Mouse (Mus musculus): ENCODE measurements around the gene Pgpep1.

Gene Pgpep1

DNA sequence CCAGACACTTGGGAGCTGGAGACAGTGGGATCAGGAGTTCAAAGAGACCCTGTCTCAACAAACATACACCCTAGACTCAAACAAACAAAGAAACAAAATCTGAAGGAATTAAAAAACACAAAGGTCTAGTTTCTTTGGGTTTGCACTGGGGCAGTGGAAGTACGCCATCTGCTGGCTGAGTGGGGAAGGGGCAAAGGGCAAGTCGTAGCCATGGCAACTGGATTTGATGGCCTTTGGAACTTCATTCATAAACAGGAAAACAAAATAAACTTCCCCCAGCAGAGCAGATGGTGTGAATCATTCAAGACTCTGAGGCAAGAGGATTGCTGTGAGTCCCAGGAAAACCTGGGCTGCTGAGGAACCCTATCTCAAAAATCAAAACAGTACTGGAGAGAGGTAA lies 7.0 kb downstream of the Pgpep1 start:
- TF ChIP-seq POU5F1 (IDR thresholded peaks at IDR 0.05; ENCODE audit: borderline replicate concordance, low read length), result no peak
- TF ChIP-seq CTCF (conservative IDR thresholded peaks at IDR 0.05; ENCODE audit: low read length), result peak; percentile 99
- no peak for TF ChIP-seq NANOG (IDR thresholded peaks at IDR 0.05; ENCODE audit: borderline replicate concordance, low read length)
- Histone ChIP-seq H3K36me3 (ENCODE audit: insufficient read depth, low read length) (peaks cover 82% of the 10 kb centered on the region), H3K27me3 (ENCODE audit: insufficient read depth, low read length) (no peaks in the 10 kb centered on the region), H3K4me3 (replicated peaks; ENCODE audit: low read length) (no peak overlapping the region), H3K9me3 (ENCODE audit: low read length) (no peaks in the 10 kb centered on the region), H3K4me1 (replicated peaks; ENCODE audit: low read depth, low read length) (peaks cover 87% of the 10 kb centered on the region)

DNA sequence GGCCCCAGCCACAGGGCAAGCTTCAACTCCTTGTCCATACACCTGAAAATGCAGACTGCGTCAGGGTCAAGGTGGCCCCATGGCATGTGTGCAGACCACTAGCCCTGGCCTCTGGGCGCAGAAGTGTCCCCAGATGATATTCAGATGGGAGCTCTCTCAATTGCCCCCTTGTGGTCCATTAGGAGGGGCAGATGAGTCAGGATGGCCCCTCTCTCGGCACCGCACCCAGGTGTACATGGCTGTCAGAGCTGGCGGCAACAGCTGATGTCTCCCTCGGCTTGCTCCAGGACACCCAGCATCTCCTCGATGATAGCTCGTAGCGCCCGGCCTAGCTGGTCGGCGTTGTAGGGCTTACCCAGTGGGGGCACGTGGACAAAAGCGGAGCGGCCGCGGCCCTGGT lies 9.8 kb downstream of the Pgpep1 start:
- H3K36me3 ChIP-seq (ENCODE audit: insufficient read depth, low read length), result peaks cover 56% of the 10 kb centered on the region
- H3K4me3 ChIP-seq (replicated peaks; ENCODE audit: low read length), result peak overlapping the region; percentile 68
- TF ChIP-seq CTCF (conservative IDR thresholded peaks at IDR 0.05; ENCODE audit: low read length), result no peak
- no peak for TF ChIP-seq POU5F1 (IDR thresholded peaks at IDR 0.05; ENCODE audit: borderline replicate concordance, low read length)
- no peak for TF ChIP-seq NANOG (IDR thresholded peaks at IDR 0.05; ENCODE audit: borderline replicate concordance, low read length)
- H3K27me3 ChIP-seq (ENCODE audit: insufficient read depth, low read length), result no peaks in the 10 kb centered on the region
- peaks cover 86% of the 10 kb centered on the region for H3K4me1 ChIP-seq (replicated peaks; ENCODE audit: low read depth, low read length)
- H3K9me3 ChIP-seq (ENCODE audit: low read length), result no peaks in the 10 kb centered on the region

DNA sequence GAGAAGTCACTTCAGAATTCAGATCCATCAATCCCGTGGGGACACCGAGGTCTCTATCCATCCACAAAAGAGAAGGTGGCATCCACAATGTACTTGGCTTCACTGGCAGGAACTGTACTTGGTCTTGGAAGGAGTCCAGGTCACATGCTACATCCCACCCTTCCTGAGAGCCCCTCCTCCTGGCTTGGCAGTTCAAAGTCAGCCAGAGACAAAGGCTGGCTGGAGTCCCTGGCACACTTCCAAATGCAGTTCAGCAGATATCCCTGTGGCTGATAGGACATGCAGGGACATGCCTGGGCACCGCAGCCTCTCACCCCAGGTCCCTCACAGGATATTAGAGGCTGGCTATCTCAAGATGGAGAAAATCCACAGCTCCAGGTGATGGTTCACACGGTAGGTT lies 10.9 kb downstream of the Pgpep1 start:
- H3K4me3 ChIP-seq (replicated peaks; ENCODE audit: low read length), result peak overlapping the region; percentile 68
- TF ChIP-seq CTCF (conservative IDR thresholded peaks at IDR 0.05; ENCODE audit: low read length), result no peak
- no peak for TF ChIP-seq NANOG (IDR thresholded peaks at IDR 0.05; ENCODE audit: borderline replicate concordance, low read length)
- TF ChIP-seq POU5F1 (IDR thresholded peaks at IDR 0.05; ENCODE audit: borderline replicate concordance, low read length), result no peak
- H3K36me3 ChIP-seq (ENCODE audit: insufficient read depth, low read length), result peaks cover 46% of the 10 kb centered on the region

DNA sequence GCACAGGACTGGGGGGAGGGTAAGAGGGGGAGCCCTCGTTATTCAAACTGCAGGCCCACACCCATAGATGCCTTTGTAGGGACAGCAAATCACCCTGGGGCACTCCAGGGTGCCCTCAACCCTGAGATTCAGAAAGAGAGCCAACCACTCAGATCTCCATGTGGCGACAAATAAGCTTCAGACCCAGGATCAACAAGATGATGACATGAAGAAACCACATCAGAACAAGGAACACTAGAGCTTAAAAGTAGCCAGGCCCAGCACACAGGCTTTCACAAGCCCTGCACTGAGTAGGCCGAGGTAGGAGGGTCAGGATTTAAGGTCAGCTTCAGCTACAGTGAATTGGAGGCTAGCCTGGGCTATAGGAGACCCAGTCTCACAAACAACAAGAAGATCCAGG lies 11.3 kb downstream of the Pgpep1 start:
- H3K4me3 ChIP-seq (replicated peaks; ENCODE audit: low read length), result peak overlapping the region; percentile 68
- no peaks in the 10 kb centered on the region for H3K27me3 ChIP-seq (ENCODE audit: insufficient read depth, low read length)
- H3K36me3 ChIP-seq (ENCODE audit: insufficient read depth, low read length), result peaks cover 43% of the 10 kb centered on the region
- no peaks in the 10 kb centered on the region for H3K9me3 ChIP-seq (ENCODE audit: low read length)
- H3K4me1 ChIP-seq (replicated peaks; ENCODE audit: low read depth, low read length), result peaks cover 89% of the 10 kb centered on the region
- TF ChIP-seq POU5F1 (IDR thresholded peaks at IDR 0.05; ENCODE audit: borderline replicate concordance, low read length) (no peak), NANOG (IDR thresholded peaks at IDR 0.05; ENCODE audit: borderline replicate concordance, low read length) (no peak), CTCF (conservative IDR thresholded peaks at IDR 0.05; ENCODE audit: low read length) (no peak)

More for the DNA sequence above, 10.9 kb downstream of the Pgpep1 start:
- Histone ChIP-seq H3K4me1 (replicated peaks; ENCODE audit: low read depth, low read length) (peaks cover 90% of the 10 kb centered on the region), H3K9me3 (ENCODE audit: low read length) (no peaks in the 10 kb centered on the region), H3K27me3 (ENCODE audit: insufficient read depth, low read length) (no peaks in the 10 kb centered on the region)

DNA sequence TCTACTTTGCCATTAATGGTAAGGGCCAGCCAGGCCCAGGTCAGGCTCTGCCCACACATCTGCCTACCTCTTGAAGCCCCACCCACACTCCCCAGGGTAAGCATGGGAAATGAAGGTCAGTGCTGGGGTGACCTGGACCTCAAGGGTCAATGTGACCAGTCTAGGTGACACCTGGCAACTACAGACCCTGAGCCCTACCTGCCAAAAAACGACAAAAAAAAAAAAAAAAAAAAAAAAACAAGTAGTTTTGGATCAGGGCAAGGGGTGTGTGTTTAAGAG lies 12.1 kb downstream of the Pgpep1 start:
- peaks cover 43% of the 10 kb centered on the region for H3K36me3 ChIP-seq (ENCODE audit: insufficient read depth, low read length)
- no peak for TF ChIP-seq NANOG (IDR thresholded peaks at IDR 0.05; ENCODE audit: borderline replicate concordance, low read length)
- TF ChIP-seq CTCF (conservative IDR thresholded peaks at IDR 0.05; ENCODE audit: low read length), result no peak
- TF ChIP-seq POU5F1 (IDR thresholded peaks at IDR 0.05; ENCODE audit: borderline replicate concordance, low read length), result no peak
- H3K27me3 ChIP-seq (ENCODE audit: insufficient read depth, low read length), result no peaks in the 10 kb centered on the region
- H3K4me1 ChIP-seq (replicated peaks; ENCODE audit: low read depth, low read length), result peaks cover 92% of the 10 kb centered on the region
- H3K4me3 ChIP-seq (replicated peaks; ENCODE audit: low read length), result peak overlapping the region; percentile 68
- H3K9me3 ChIP-seq (ENCODE audit: low read length), result no peaks in the 10 kb centered on the region

DNA sequence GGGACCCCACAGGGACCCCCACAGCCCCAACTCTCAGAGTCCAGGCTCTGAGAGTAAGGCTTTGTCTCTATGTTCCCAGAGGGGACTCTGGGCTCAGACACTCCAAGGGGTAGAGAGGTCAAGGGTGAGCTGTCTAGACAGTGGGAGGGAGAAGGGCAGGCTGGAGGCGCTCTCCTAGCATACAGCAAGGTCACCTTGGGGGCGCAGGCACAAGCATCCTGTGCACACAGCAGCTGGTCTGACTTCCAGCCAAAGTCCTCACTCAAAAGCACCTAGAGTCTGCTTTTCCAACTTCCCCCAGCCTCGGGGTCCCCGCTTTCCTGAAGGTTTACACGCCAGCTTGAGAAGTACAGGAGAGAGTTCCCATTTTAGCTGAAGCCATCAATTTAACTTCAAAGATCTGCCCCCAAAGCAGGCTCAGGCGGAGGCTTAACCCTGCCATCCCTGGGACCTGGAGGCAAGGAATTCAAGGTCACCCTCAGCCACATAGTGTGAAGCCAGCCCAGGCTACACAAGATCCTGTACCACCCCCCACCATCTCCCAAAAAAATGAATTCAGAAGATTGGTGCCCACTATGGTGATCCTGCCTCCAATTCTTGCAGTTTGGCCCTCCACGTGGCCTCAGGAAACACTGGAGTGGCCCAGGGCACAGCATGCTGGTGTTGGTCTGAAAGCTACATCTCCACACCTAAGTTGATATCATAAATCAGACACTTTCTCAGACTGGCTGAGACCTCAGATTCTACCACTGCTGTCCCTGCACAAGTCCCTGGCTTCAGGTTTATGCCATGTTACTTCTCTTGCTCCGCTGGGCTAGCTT lies 12.6 kb downstream of the Pgpep1 start:
- no peaks in the 10 kb centered on the region for H3K9me3 ChIP-seq (ENCODE audit: low read length)
- no peaks in the 10 kb centered on the region for H3K27me3 ChIP-seq (ENCODE audit: insufficient read depth, low read length)
- H3K4me1 ChIP-seq (replicated peaks; ENCODE audit: low read depth, low read length), result peaks cover 94% of the 10 kb centered on the region
- H3K4me3 ChIP-seq (replicated peaks; ENCODE audit: low read length), result peak overlapping the region; percentile 68
- TF ChIP-seq POU5F1 (IDR thresholded peaks at IDR 0.05; ENCODE audit: borderline replicate concordance, low read length) (no peak), NANOG (IDR thresholded peaks at IDR 0.05; ENCODE audit: borderline replicate concordance, low read length) (no peak), CTCF (conservative IDR thresholded peaks at IDR 0.05; ENCODE audit: low read length) (no peak)
- peaks cover 40% of the 10 kb centered on the region for H3K36me3 ChIP-seq (ENCODE audit: insufficient read depth, low read length)

DNA sequence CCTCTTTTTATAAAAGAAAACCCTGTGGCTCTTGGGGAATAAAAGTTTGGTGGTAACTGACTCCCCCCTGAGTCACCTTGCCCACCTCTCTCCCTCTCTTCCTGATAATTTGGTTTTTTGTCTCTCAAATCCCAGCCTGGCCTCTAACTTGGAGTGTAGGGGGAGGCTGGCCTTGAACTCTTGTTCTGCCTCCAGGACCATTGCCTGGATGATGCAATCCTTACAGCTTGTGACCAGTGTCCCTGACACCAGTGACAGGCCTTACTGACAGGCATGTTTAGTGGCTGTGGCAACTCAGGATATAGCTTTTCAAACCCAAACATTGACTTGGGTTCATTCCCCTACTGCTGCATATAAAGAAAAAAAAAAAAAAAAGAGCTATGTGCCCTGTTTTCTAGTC lies 13.4 kb downstream of the Pgpep1 start:
- H3K27me3 ChIP-seq (ENCODE audit: insufficient read depth, low read length), result no peaks in the 10 kb centered on the region
- no peaks in the 10 kb centered on the region for H3K9me3 ChIP-seq (ENCODE audit: low read length)
- 0 out of 2 replicates have a peak overlapping the region, but pooled peaks have one; percentile 26 for H3K4me3 ChIP-seq (replicated peaks; ENCODE audit: low read length)
- TF ChIP-seq CTCF (conservative IDR thresholded peaks at IDR 0.05; ENCODE audit: low read length) (no peak), POU5F1 (IDR thresholded peaks at IDR 0.05; ENCODE audit: borderline replicate concordance, low read length) (no peak), NANOG (IDR thresholded peaks at IDR 0.05; ENCODE audit: borderline replicate concordance, low read length) (no peak)
- H3K36me3 ChIP-seq (ENCODE audit: insufficient read depth, low read length), result peaks cover 32% of the 10 kb centered on the region
- peaks cover 86% of the 10 kb centered on the region for H3K4me1 ChIP-seq (replicated peaks; ENCODE audit: low read depth, low read length)

DNA sequence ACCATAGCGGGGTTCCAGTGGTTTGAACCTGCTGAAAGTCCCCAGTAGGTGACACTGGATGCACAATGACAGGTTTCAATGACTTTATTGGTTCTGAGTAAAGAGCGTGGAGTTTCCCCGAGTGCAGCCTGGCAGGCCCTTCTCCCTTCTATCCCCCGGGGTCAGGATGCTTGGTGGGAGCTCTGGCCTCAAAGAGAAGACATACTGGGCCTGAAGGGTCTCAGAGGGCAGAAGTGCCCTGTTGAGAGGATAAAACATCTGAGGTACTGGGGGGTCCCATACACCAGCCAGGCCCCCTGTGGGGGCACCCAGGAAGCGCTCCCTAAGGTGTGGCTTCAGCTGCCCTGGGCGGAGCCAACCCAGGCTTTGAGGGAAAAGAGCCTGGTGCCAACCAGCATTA lies 13.8 kb downstream of the Pgpep1 start:
- Histone ChIP-seq H3K36me3 (ENCODE audit: insufficient read depth, low read length) (peaks cover 28% of the 10 kb centered on the region), H3K4me3 (replicated peaks; ENCODE audit: low read length) (0 out of 2 replicates have a peak overlapping the region, but pooled peaks have one; percentile 26)
- TF ChIP-seq CTCF (conservative IDR thresholded peaks at IDR 0.05; ENCODE audit: low read length) (no peak), NANOG (IDR thresholded peaks at IDR 0.05; ENCODE audit: borderline replicate concordance, low read length) (no peak), POU5F1 (IDR thresholded peaks at IDR 0.05; ENCODE audit: borderline replicate concordance, low read length) (no peak)

More for the DNA sequence above, 13.8 kb downstream of the Pgpep1 start:
- Histone ChIP-seq H3K4me1 (replicated peaks; ENCODE audit: low read depth, low read length) (peaks cover 82% of the 10 kb centered on the region), H3K9me3 (ENCODE audit: low read length) (no peaks in the 10 kb centered on the region), H3K27me3 (ENCODE audit: insufficient read depth, low read length) (no peaks in the 10 kb centered on the region)
